Mouse (Mus musculus) lung, embryonic 16.5 days (tissue): ENCODE data around the gene Tspan10. TPM values are rescaled to one million over a fixed set of nuclear protein-coding genes. Genes with fewer than 3 reads are reported as not detected.

Source experiments
- polyA plus RNA-seq: library from polyadenylated mRNA; unstranded; fragments of >200 nt; fragmentation: Nextera tagmentation; extraction: Ambion mirVana; gene quantifications from 2 replicates; pipeline ENCODE4 v1.2.1, GENCODE M21; 2015

Gene Tspan10
- polyA plus RNA-seq, 1 experiment from 2014 or later = not detected

Other genes starting within 250 kb of the Tspan10 start
- gene Bahcc1, start 209.7 kb upstream of the Tspan10 start, polyA plus RNA-seq = 7.0 and 7.5 TPM in 2 replicates
- gene Actg1, start 94.1 kb upstream of the Tspan10 start, polyA plus RNA-seq = 2,589 and 2,717 TPM in 2 replicates
- 0.64 and 0.83 TPM in 2 replicates for gene Fscn2, start 81.1 kb upstream of the Tspan10 start, polyA plus RNA-seq
- gene Faap100, start 63.9 kb upstream of the Tspan10 start, polyA plus RNA-seq = 36.7 and 41.4 TPM in 2 replicates
- 25.9 and 28.2 TPM in 2 replicates for gene Nploc4, start 4.9 kb upstream of the Tspan10 start, polyA plus RNA-seq
- gene Pde6g, start 10.9 kb downstream of the Tspan10 start, polyA plus RNA-seq = 0.21 TPM in 1 of 2 replicates, not detected in the other
- 13.2 and 14.8 TPM in 2 replicates for gene Oxld1, start 15.4 kb downstream of the Tspan10 start, polyA plus RNA-seq
- gene Ccdc137, start 15.5 kb downstream of the Tspan10 start, polyA plus RNA-seq = 34.8 and 38.1 TPM in 2 replicates
- gene Arl16, start 25.0 kb downstream of the Tspan10 start, polyA plus RNA-seq = 40.3 and 44.8 TPM in 2 replicates
- gene Mrpl12, start 42.0 kb downstream of the Tspan10 start, polyA plus RNA-seq = 113 and 117 TPM in 2 replicates
- gene Slc25a10, start 49.2 kb downstream of the Tspan10 start, polyA plus RNA-seq = 72.5 and 73.8 TPM in 2 replicates
- 1.4 and 1.7 TPM in 2 replicates for gene Gcgr, start 88.1 kb downstream of the Tspan10 start, polyA plus RNA-seq
- 184 and 200 TPM in 2 replicates for gene Mcrip1, start 107.1 kb downstream of the Tspan10 start, polyA plus RNA-seq
- gene Ppp1r27, start 108.5 kb downstream of the Tspan10 start, polyA plus RNA-seq = 0.95 and 2.6 TPM in 2 replicates
- gene P4hb, start 130.6 kb downstream of the Tspan10 start, polyA plus RNA-seq = 829 and 841 TPM in 2 replicates
- 654 and 680 TPM in 2 replicates for gene Arhgdia, start 139.0 kb downstream of the Tspan10 start, polyA plus RNA-seq
- 82.6 and 266 TPM in 2 replicates for gene Alyref, start 155.7 kb downstream of the Tspan10 start, polyA plus RNA-seq
- gene Anapc11, start 155.8 kb downstream of the Tspan10 start, polyA plus RNA-seq = 215 and 224 TPM in 2 replicates
- 1.5 and 1.6 TPM in 2 replicates for gene Npb, start 165.8 kb downstream of the Tspan10 start, polyA plus RNA-seq
- gene Pcyt2, start 175.3 kb downstream of the Tspan10 start, polyA plus RNA-seq = 104 and 117 TPM in 2 replicates
- 31.8 and 32.5 TPM in 2 replicates for gene Sirt7, start 182.6 kb downstream of the Tspan10 start, polyA plus RNA-seq
- gene Mafg, start 191.0 kb downstream of the Tspan10 start, polyA plus RNA-seq = 13.2 and 15.0 TPM in 2 replicates
- gene Pycr1, start 201.1 kb downstream of the Tspan10 start, polyA plus RNA-seq = 22.4 and 23.4 TPM in 2 replicates
- gene Myadml2, start 205.5 kb downstream of the Tspan10 start, polyA plus RNA-seq = 0.97 and 1.1 TPM in 2 replicates
- 3.2 and 4.0 TPM in 2 replicates for gene Notum, start 218.5 kb downstream of the Tspan10 start, polyA plus RNA-seq
- gene Aspscr1, start 230.3 kb downstream of the Tspan10 start, polyA plus RNA-seq = 127 and 133 TPM in 2 replicates